8 mouse cellular contexts compared by ENCODE assay signal in genomic region chr17:26252539-26253251, GRCm38 (mm10). TPM values are rescaled to one million over a fixed set of nuclear protein-coding genes. Genes with fewer than 3 reads are reported as not detected.
DNase-seq lines count a peak whose midpoint lies in the region; ATAC-seq and TF ChIP-seq lines count a peak whose summit lies in the region.

Gene Luc7l, plus strand, starts transcription at chr17:26252896.

- peaks cover 35% of the 10 kb centered on the region for H3K36me3 ChIP-seq in E14TG2a.4 (ENCODE audit: insufficient read depth, low read length)
- H3K36me3 ChIP-seq in forebrain, embryonic 13.5 days (ENCODE audit: poor library complexity, severe bottlenecking) = peaks cover 18% of the 10 kb centered on the region
- peaks cover 22% of the 10 kb centered on the region for H3K36me3 ChIP-seq in liver, postnatal 0 days (replicated peaks; ENCODE audit: insufficient read depth, low read length)
- peaks cover 10% of the 10 kb centered on the region; the same call in 1 of the 2 replicates for H3K36me3 ChIP-seq in neural tube, embryonic 14.5 days (ENCODE audit: control insufficient read depth, insufficient read depth, low read length)

- H3K27ac ChIP-seq in forebrain, embryonic 13.5 days = peak within 1 kb of the TSS; percentile 98
- H3K27ac ChIP-seq in liver, postnatal 0 days (ENCODE audit: low read depth) = peak within 1 kb of the TSS; percentile 98
- H3K27ac ChIP-seq in neural tube, embryonic 14.5 days (ENCODE audit: low read depth, low read length) = peak within 1 kb of the TSS; percentile 98

- no peak for TF ChIP-seq CTCF in E14TG2a.4 (conservative IDR thresholded peaks at IDR 0.05; ENCODE audit: low read length)
- TF ChIP-seq CTCF in liver, postnatal 0 days (IDR thresholded peaks at IDR 0.05; ENCODE audit: low read depth) = peak; percentile 9; the same call in 1 of the 2 replicates

- WGBS in forebrain, embryonic 13.5 days = 1% methylated on average over 42 of the region's 43 CpGs
- under 1% methylated on average over 43 of the region's 43 CpGs for WGBS in large intestine, adult 2 months
- under 1% methylated on average over 43 of the region's 43 CpGs for WGBS in liver, postnatal 0 days (ENCODE audit: insufficient replicate concordance)
- WGBS in neural tube, embryonic 14.5 days = under 1% methylated on average over 42 of the region's 43 CpGs

- H3K9ac ChIP-seq in forebrain, embryonic 13.5 days = peak within 1 kb of the TSS; percentile 98
- H3K9ac ChIP-seq in liver, postnatal 0 days (replicated peaks) = peak within 1 kb of the TSS; percentile 97
- peak within 1 kb of the TSS; percentile 95 for H3K9ac ChIP-seq in neural tube, embryonic 14.5 days (replicated peaks; ENCODE audit: low read depth, low read length)

- intact Hi-C loops in heart, postnatal 10 days (cut with DNase I) = no loop called here

- H3K4me2 ChIP-seq in forebrain, embryonic 13.5 days = peak within 1 kb of the TSS; percentile 86
- peak within 1 kb of the TSS; percentile 89 for H3K4me2 ChIP-seq in liver, postnatal 0 days (ENCODE audit: low read depth, low read length)
- peak within 1 kb of the TSS; percentile 73 for H3K4me2 ChIP-seq in neural tube, embryonic 14.5 days (ENCODE audit: low read depth, low read length)

- DNase-seq in c-Kit-positive CD71-positive TER-119-positive erythroid progenitor cells, embryonic 14.5 days (ENCODE audit: low spot score) = peak; percentile 91
- peak; percentile 96 to 98 for DNase-seq in heart, postnatal 10 days
- peak; percentile 97 for DNase-seq in large intestine, adult 2 months (ENCODE audit: low read depth, low spot score)
- DNase-seq in liver, postnatal 0 days = peak; percentile 94
- peak; percentile 94 for DNase-seq in testis, postnatal 10 days (ENCODE audit: low spot score)

- H3K9me3 ChIP-seq in E14TG2a.4 (ENCODE audit: low read length) = no peaks in the 10 kb centered on the region
- H3K9me3 ChIP-seq in forebrain, embryonic 13.5 days (replicated peaks) = no peaks in the 10 kb centered on the region
- H3K9me3 ChIP-seq in liver, postnatal 0 days (ENCODE audit: low read length) = no peaks in the 10 kb centered on the region
- no peaks in the 10 kb centered on the region for H3K9me3 ChIP-seq in neural tube, embryonic 14.5 days (ENCODE audit: control insufficient read depth, low read length)

- ATAC-seq in forebrain, embryonic 13.5 days = peak; percentile 96
- ATAC-seq in liver, postnatal 0 days = peak; percentile 97
- ATAC-seq in neural tube, embryonic 14.5 days (ENCODE audit: low read depth) = peak; percentile 95

- TF ChIP-seq EP300 in liver, postnatal 0 days (IDR thresholded peaks at IDR 0.05; ENCODE audit: low read depth) = peak; percentile 42; the same call in 1 of the 2 replicates

- H3K27me3 ChIP-seq in E14TG2a.4 (ENCODE audit: insufficient read depth, low read length) = no peaks in the 10 kb centered on the region
- H3K27me3 ChIP-seq in forebrain, embryonic 13.5 days = peaks cover 5% of the 10 kb centered on the region; the same call in 1 of the 2 replicates
- no peaks in the 10 kb centered on the region for H3K27me3 ChIP-seq in liver, postnatal 0 days (ENCODE audit: insufficient read depth, low read length)
- no peaks in the 10 kb centered on the region for H3K27me3 ChIP-seq in neural tube, embryonic 14.5 days (ENCODE audit: control insufficient read depth, insufficient read depth, low read length)

- peaks cover 38% of the 10 kb centered on the region for H3K4me1 ChIP-seq in E14TG2a.4 (replicated peaks; ENCODE audit: low read depth, low read length)
- peaks cover 20% of the 10 kb centered on the region for H3K4me1 ChIP-seq in forebrain, embryonic 13.5 days
- H3K4me1 ChIP-seq in liver, postnatal 0 days (ENCODE audit: insufficient read depth) = peaks cover 13% of the 10 kb centered on the region
- peaks cover 12% of the 10 kb centered on the region; the same call in 1 of the 2 replicates for H3K4me1 ChIP-seq in neural tube, embryonic 14.5 days (ENCODE audit: control insufficient read depth, insufficient read depth, low read length)

- H3K4me3 ChIP-seq in E14TG2a.4 (replicated peaks; ENCODE audit: low read length) = peak within 1 kb of the TSS; percentile 96
- H3K4me3 ChIP-seq in forebrain, embryonic 13.5 days = peak within 1 kb of the TSS; percentile 98
- H3K4me3 ChIP-seq in liver, postnatal 0 days (ENCODE audit: low read depth, low read length) = peak within 1 kb of the TSS; percentile 79
- H3K4me3 ChIP-seq in neural tube, embryonic 14.5 days (ENCODE audit: low read depth, low read length) = peak within 1 kb of the TSS; percentile 96

RNA-seq across cellular contexts. Expression of gene Luc7l, which starts in this region (rescaled TPM):
- 121 and 128 TPM in 2 replicates for polyA plus RNA-seq in forebrain, embryonic 13.5 days (2015; fragmentation: Nextera tagmentation; extraction: Ambion mirVana)
- 10 to 100 TPM; 31.5 to 32.7 TPM for total RNA-seq in heart, postnatal 10 days (2021)
- 13.2 and 18.0 TPM in 2 replicates for polyA plus RNA-seq in large intestine, adult 2 months (2012; rRNA removed)
- polyA plus RNA-seq in liver, postnatal 0 days (2015; fragmentation: Nextera tagmentation; extraction: Ambion mirVana) = 21.7 and 21.8 TPM in 2 replicates
- polyA plus RNA-seq in neural tube, embryonic 14.5 days (2014; fragmentation: Nextera tagmentation; extraction: Ambion mirVana) = 111 and 123 TPM in 2 replicates

Comparison
In these comparisons a context has a peak if more than half of its experiments do, and no peak if none do; other contexts are left out.
1. Peak in every context shown above with its lines: DNase-seq, ATAC-seq, H3K4me3 ChIP-seq and H3K27ac ChIP-seq.